Mouse (Mus musculus) limb, embryonic 14.5 days (tissue): ENCODE data around the gene Heatr5a. TPM values are rescaled to one million over a fixed set of nuclear protein-coding genes. Genes with fewer than 3 reads are reported as not detected.
A peak's percentile ranks its signal among the peaks of the same experiment; 100 is the strongest.

Experiments
- ATAC-seq: fragments of 200-750 bp; cut with Nextera tagmentation; 2 replicates; pipeline ENCODE4 v1.8.0; 2017; ENCODE audit warnings: low read depth, moderate number of reproducible peaks, moderate TSS enrichment; ENCODE audit not compliant: low FRiP score
- DNase-seq: peaks from one replicate; pipeline ENCODE4 v3.0.0-alpha.2; 2015; ENCODE audit warnings: low spot score
- H3K27ac ChIP-seq: fragments of 300-500 bp; sonication (generic); replicated peaks from 2 replicates; pipeline ENCODE4 v1.5.1; 2014; ENCODE audit warnings: low read depth, mild to moderate bottlenecking, low read length, moderate library complexity, mixed read lengths
- H3K27me3 ChIP-seq: fragments of 300-500 bp; sonication (generic); 2 replicates; pipeline ENCODE4 v1.6.1; 2014; ENCODE audit warnings: low read length, mixed read lengths; ENCODE audit not compliant: control insufficient read depth, insufficient read depth
- H3K36me3 ChIP-seq: fragments of 300-500 bp; sonication (generic); 2 replicates; pipeline ENCODE4 v1.6.1; 2014; ENCODE audit warnings: mild to moderate bottlenecking, low read length, moderate library complexity, mixed read lengths; ENCODE audit not compliant: control insufficient read depth, insufficient read depth
- H3K4me1 ChIP-seq: fragments of 300-500 bp; sonication (generic); 2 replicates; pipeline ENCODE4 v1.6.1; 2014; ENCODE audit warnings: antibody characterized with exemption, low read length, mixed read lengths; ENCODE audit not compliant: control insufficient read depth, insufficient read depth
- H3K4me2 ChIP-seq: fragments of 300-500 bp; sonication (generic); replicated peaks from 2 replicates; pipeline ENCODE4 v1.6.1; 2014; ENCODE audit warnings: low read depth, mild to moderate bottlenecking, low read length, moderate library complexity; ENCODE audit not compliant: severe bottlenecking
- H3K4me3 ChIP-seq: fragments of 300-500 bp; sonication (generic); replicated peaks from 2 replicates; pipeline ENCODE4 v1.5.1; 2014; ENCODE audit warnings: low read length
- H3K9ac ChIP-seq: fragments of 300-500 bp; sonication (generic); 2 replicates; pipeline ENCODE4 v1.6.1; 2014; ENCODE audit warnings: mild to moderate bottlenecking, low read depth, low read length, moderate library complexity; ENCODE audit not compliant: severe bottlenecking
- H3K9me3 ChIP-seq: fragments of 300-500 bp; sonication (generic); 2 replicates; pipeline ENCODE4 v1.6.1; 2016; ENCODE audit warnings: low read length; ENCODE audit not compliant: control insufficient read depth
- POLR2A ChIP-seq: fragments of 200-500 bp; IDR thresholded peaks from 2 replicates; pipeline ENCODE4 v1.8.0; 2012; ENCODE audit warnings: inconsistent platforms, mild to moderate bottlenecking, moderate library complexity, borderline replicate concordance; ENCODE audit not compliant: insufficient read depth, insufficient read length; ENCODE audit errors: extremely low read depth
- WGBS: fragments of 180-500 bp; shearing (Covaris S2); extraction: QIAGEN DNeasy Blood & Tissue Kit; methylation state at CpG from one replicate; pipeline ENCODE4 v1.1.7; 2014; 5-methylcytosine and 5-hydroxymethylcytosine counted together
- polyA plus RNA-seq, 2 experiments: library from polyadenylated mRNA; depleted of rRNA in 1 of 2; stranded (reverse) in 1 of 2; unstranded in 1 of 2; fragments of >200 nt; fragmentation: Nextera tagmentation in 1 of 2; extraction: Ambion mirVana in 1 of 2; gene quantifications; 2 replicates each; pipeline versions ENCODE4 v1.2.1 to v1.2.3; 2012 to 2014

Heatr5a gene
- polyA plus RNA-seq, 2 experiments: 14.7 to 24.8 TPM

- Histone ChIP-seq H3K27me3 (no peaks in the 10 kb centered on the region), H3K9ac (peak overlapping the region; percentile 66), H3K4me2 (peak overlapping the region; percentile 63), H3K4me3 (peak overlapping the region; percentile 58), H3K9me3 (no peaks in the 10 kb centered on the region), H3K4me1 (peaks cover 6% of the 10 kb centered on the region), H3K27ac (peak overlapping the region; percentile 76; the same call in 1 of the 2 replicates), H3K36me3 (no peaks in the 10 kb centered on the region)
- peak; percentile 28; the same call in 1 of the 2 replicates for TF ChIP-seq POLR2A
- DNase-seq: peak; percentile 91
- WGBS: under 1% methylated on average over 17 of the region's 17 CpGs
- ATAC-seq: peak; percentile 97
These were observed 126.3 kb downstream of the Heatr5a start for GRCm38 (mm10) chr12:51844771-51845256.

GRCm38 (mm10) chr12:51843576-51844520, 127.3 kb downstream of the Heatr5a start:
- DNase-seq: no peak
- peak overlapping the region; percentile 66; the same call in 1 of the 2 replicates for H3K9ac ChIP-seq
- no peak overlapping the region for H3K27ac ChIP-seq

GRCm38 (mm10) chr12:51842081-51842864, 128.8 kb downstream of the Heatr5a start:
- no peaks in the 10 kb centered on the region for H3K27me3 ChIP-seq
- no peaks in the 10 kb centered on the region for H3K36me3 ChIP-seq
- no peaks in the 10 kb centered on the region for H3K9me3 ChIP-seq
- 73% methylated on average over 6 of the region's 6 CpGs for WGBS
- H3K9ac ChIP-seq: no peak overlapping the region
- peaks cover 6% of the 10 kb centered on the region for H3K4me1 ChIP-seq
- no peak for TF ChIP-seq POLR2A
- H3K27ac ChIP-seq: no peak overlapping the region
- DNase-seq: no peak
- no peak overlapping the region for H3K4me2 ChIP-seq
- no peak overlapping the region for H3K4me3 ChIP-seq
- no peak for ATAC-seq

More at GRCm38 (mm10) chr12:51843576-51844520, 127.3 kb downstream of the Heatr5a start:
- TF ChIP-seq POLR2A: no peak
- Histone ChIP-seq H3K27me3 (no peaks in the 10 kb centered on the region), H3K4me1 (peaks cover 6% of the 10 kb centered on the region), H3K36me3 (no peaks in the 10 kb centered on the region), H3K4me3 (peak overlapping the region; percentile 58), H3K4me2 (peak overlapping the region; percentile 63), H3K9me3 (no peaks in the 10 kb centered on the region)
- no peak for ATAC-seq
- WGBS: 42% methylated on average over 15 of the region's 15 CpGs

GRCm38 (mm10) chr12:51839856-51840255, 131.3 kb downstream of the Heatr5a start:
- no peak overlapping the region for H3K4me2 ChIP-seq
- H3K27me3 ChIP-seq: no peaks in the 10 kb centered on the region
- peaks cover 6% of the 10 kb centered on the region for H3K4me1 ChIP-seq
- no peak for TF ChIP-seq POLR2A
- H3K36me3 ChIP-seq: no peaks in the 10 kb centered on the region
- no peak for ATAC-seq
- WGBS: 90% methylated on average over 1 of the region's 1 CpGs
- DNase-seq: no peak
- H3K9me3 ChIP-seq: no peaks in the 10 kb centered on the region
- H3K4me3 ChIP-seq: no peak overlapping the region
- H3K27ac ChIP-seq: no peak overlapping the region
- H3K9ac ChIP-seq: no peak overlapping the region

- no peaks in the 10 kb centered on the region for H3K36me3 ChIP-seq
- H3K27ac ChIP-seq: no peak overlapping the region
- no peak for ATAC-seq
- no peak overlapping the region for H3K4me3 ChIP-seq
- no peak overlapping the region for H3K9ac ChIP-seq
- H3K4me2 ChIP-seq: no peak overlapping the region
- H3K4me1 ChIP-seq: no peaks in the 10 kb centered on the region
- no peak for TF ChIP-seq POLR2A
- H3K9me3 ChIP-seq: no peaks in the 10 kb centered on the region
- no peak for DNase-seq
- WGBS: 68% methylated on average over 3 of the region's 3 CpGs
- no peaks in the 10 kb centered on the region for H3K27me3 ChIP-seq
These were observed 135.9 kb downstream of the Heatr5a start for GRCm38 (mm10) chr12:51835219-51835618.
